Mouse (Mus musculus): ENCODE results near the gene Gm13271. TPM values are rescaled to one million over a fixed set of nuclear protein-coding genes. Genes with fewer than 3 reads are reported as not detected.
"Not testable (repeated sequence)": the region's sequence is repeated elsewhere in the genome, so short reads cannot be mapped to it uniquely, and the experiment has no call there.

Gm13271 gene
- total RNA-seq (2014; fragmentation: Nextera tagmentation): not detected in 2 replicates
- not detected in 2 replicates for total RNA-seq (2017)

GRCm38 (mm10) chr4:88754818-88755340 lies at the start of gene Gm13271:
Gene Gm13271, plus strand, starts transcription at chr4:88754868.
- ATAC-seq (replicated peaks; ENCODE audit: low FRiP score, low TSS enrichment, poor library complexity, severe bottlenecking): not testable (repeated sequence)

GRCm38 (mm10) chr4:88705924-88706323 lies 48.7 kb upstream of the Gm13271 start:
- ATAC-seq (replicated peaks; ENCODE audit: low FRiP score, low TSS enrichment, poor library complexity, severe bottlenecking): no peak

- no peak for ATAC-seq (replicated peaks; ENCODE audit: low FRiP score, low TSS enrichment, poor library complexity, severe bottlenecking)
These were observed 47.4 kb upstream of the Gm13271 start for GRCm38 (mm10) chr4:88707128-88707826.

DNA sequence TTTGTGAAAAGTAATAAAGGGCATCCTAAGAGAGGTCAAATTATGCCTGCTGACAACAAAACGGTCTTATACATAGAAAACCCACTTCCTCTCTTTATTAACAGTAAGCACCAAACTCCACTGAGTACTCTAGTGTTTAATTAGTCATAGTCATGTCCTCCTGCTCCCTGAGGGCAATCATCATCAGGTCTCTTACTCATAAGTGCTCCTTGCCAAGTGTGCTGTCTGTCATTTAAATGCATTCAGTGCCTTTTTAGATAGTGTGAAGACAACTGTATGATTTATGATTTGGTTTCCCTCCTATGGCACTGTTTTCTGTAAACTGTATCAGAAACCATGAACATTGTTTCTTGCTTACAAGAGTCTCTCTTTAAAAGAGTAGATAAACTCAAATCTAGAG lies 40.4 kb upstream of the Gm13271 start:
- no peak for ATAC-seq (replicated peaks; ENCODE audit: low FRiP score, low TSS enrichment, poor library complexity, severe bottlenecking)

- ATAC-seq (replicated peaks; ENCODE audit: low FRiP score, low TSS enrichment, poor library complexity, severe bottlenecking): no peak
These were observed 39.6 kb upstream of the Gm13271 start for GRCm38 (mm10) chr4:88715059-88715458.

GRCm38 (mm10) chr4:88718715-88719114 lies 36.0 kb upstream of the Gm13271 start:
- no peak for ATAC-seq (replicated peaks; ENCODE audit: low FRiP score, low TSS enrichment, poor library complexity, severe bottlenecking)

DNA sequence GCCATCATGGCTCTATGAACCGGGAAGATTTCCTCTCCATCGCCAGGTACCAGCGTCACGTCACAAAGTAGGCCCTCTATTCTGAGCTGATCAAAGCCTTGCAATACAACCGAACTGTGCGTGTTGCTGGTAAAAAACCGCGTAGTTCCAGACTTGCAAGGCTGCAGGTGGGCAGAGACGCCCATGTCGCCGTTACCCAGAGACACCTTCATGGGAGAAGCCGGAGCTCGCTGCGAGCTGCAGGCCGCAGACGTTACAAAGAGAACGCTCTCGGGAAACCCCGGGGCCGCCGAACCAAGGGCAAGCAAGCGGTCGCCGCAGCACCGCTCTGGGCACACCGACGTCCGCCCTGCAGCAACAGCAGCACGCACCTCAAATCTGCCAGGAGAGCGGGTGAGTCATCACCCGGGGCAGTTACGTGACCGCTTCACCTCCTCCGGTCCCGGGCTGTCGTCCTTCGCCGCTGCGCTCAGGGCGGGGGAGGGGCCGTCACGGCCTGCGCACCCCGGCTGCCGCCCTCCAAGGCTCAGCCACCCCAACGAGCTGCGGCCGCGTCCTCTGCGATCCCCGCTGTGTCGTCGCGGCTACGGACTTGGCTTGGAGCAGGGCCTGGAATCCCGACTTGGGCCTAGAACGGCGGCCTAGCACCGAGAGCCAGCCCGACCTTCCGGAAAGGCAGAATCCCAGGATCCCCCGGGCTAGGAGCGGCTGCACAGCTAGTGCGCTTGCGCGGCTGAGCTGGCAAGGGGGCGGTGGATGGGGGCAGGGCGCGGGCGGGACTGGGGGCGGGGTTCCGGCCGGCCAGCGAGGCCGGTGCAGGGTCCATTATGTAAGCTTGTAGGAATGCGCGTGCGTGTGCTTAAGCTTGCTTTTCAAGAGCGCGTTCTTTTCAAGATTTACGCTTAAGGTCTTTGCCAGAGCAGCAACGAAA lies 32.6 kb upstream of the Gm13271 start, which contains the start of the genes Gm26566 and Klhl9:
Gm26566 (plus strand) TSS at position 15 of the 931 bp plus-strand sequence.
Klhl9 (minus strand) TSS at position 675 of the 931 bp plus-strand sequence.
- ATAC-seq (replicated peaks; ENCODE audit: low FRiP score, low TSS enrichment, poor library complexity, severe bottlenecking): peak; percentile 89

DNA sequence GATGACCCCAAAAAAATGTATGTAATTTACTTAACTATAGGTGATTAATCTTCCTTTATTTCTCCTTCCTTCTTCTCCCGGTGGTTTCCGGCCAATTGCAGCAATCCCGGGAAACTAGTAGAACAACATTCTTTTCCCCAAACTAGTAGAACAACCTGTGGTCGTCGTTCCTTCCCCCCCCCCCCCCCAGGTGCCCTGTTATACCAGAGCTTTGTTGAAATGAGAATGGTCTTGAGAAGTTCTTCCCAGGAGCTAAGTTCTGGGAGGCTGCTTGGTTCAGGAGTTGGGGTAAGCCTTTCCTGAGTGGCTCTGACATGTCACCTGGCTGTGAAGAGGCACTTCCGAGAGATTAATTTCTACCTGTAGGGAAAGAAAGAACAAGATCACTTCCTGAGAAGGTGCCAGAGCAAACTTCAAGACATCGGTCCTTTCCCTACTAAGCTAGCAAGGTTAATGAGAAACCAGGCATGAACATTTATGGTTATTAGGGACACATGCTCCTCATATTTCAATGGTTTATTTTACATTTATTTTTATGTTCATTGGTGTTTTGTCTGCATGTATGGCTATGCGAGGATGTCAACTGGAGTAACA lies 31.1 kb upstream of the Gm13271 start:
- ATAC-seq (replicated peaks; ENCODE audit: low FRiP score, low TSS enrichment, poor library complexity, severe bottlenecking): no peak

DNA sequence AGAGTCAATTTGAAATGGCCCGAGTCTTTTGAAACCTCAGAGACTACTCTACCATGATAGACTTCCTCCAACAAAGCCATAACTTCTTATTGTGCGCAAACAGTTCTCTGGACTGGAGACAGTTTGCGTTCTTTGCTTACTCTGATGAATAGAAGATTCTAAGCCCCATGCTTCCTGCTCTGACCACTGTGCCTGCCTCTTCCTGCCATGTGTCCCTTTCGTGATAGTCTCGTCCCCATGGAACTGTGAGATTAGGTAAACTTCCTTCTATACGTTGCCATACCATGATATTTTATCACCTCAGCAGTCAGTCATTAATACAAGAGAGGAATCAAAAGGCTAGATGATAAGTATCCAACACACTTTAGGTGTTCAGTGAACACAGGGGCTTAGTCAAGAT lies 27.9 kb upstream of the Gm13271 start:
- ATAC-seq (replicated peaks; ENCODE audit: low FRiP score, low TSS enrichment, poor library complexity, severe bottlenecking): no peak

DNA sequence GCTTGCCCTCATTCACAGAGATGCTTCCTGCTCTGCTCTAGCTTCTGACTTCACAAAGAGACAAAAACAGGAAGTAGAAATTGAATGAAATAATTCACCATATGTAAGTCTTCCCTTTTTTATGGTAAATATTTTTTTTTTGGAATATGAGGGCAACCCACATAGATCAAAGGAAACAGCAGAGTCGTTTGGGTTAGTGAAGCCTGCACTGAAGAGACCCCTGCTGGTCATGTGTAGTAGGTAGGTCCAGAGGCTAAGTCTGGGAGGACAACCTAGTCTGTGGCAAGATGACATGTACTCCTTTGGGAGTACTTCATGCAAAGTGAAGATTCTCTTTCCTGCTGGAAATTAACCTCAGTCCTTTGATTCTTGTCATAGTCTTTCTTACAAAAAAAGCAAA lies 27.3 kb upstream of the Gm13271 start:
- peak; percentile 98 for ATAC-seq (replicated peaks; ENCODE audit: low FRiP score, low TSS enrichment, poor library complexity, severe bottlenecking)

GRCm38 (mm10) chr4:88738480-88738879 lies 16.2 kb upstream of the Gm13271 start:
- peak; percentile 87 for ATAC-seq (replicated peaks; ENCODE audit: low FRiP score, low TSS enrichment, poor library complexity, severe bottlenecking)

DNA sequence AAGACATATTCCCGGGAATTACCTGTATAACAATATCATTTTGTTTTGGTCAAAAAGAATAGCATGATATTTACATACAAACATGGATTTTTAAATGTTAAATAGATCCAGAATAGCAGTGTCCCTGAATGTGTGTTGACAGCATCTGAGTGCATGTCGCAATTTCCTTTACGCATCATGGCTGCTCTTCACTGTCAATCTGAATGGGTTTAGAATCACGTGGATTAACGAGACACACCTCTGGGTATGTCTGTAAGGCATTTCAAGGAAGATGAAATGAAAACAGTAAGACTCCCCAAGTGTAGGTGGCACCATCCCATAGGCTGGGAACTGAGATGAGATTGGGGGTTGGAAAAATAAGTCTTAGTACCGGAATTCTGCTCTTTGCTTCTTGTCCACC lies 15.6 kb upstream of the Gm13271 start:
- no peak for ATAC-seq (replicated peaks; ENCODE audit: low FRiP score, low TSS enrichment, poor library complexity, severe bottlenecking)

GRCm38 (mm10) chr4:88741426-88741825 lies 13.2 kb upstream of the Gm13271 start:
- ATAC-seq (replicated peaks; ENCODE audit: low FRiP score, low TSS enrichment, poor library complexity, severe bottlenecking): no peak

DNA sequence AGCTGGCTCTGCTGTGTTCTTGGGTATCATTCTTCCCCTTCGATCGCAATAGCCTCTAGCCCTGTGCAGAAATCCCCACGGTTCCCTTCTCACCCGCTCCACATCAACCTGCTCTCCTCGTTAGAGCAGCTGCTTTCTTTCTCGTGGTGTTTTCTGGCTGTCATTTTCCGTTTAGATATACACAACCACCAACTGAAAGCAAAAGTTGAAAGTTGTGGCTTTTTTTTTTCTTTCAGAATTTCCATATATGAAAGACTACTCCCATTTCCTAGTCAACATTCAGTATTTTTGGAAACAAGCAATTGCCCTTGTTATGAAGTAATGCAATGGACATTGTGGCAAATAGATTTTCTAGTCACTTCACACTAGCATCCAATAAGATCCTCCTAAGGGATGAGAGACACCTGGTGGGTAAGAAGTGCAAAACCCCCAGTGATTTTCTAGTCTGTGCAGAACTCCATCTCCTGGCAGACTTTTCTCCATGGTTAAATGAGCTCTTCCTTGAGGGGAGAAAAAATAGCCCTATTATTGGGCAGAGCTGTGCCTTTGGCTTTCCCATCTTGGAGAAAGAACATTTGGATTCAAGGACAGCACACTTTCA lies 11.8 kb upstream of the Gm13271 start:
- ATAC-seq (replicated peaks; ENCODE audit: low FRiP score, low TSS enrichment, poor library complexity, severe bottlenecking): peak; percentile 59

GRCm38 (mm10) chr4:88744207-88744606 lies 10.5 kb upstream of the Gm13271 start:
- ATAC-seq (replicated peaks; ENCODE audit: low FRiP score, low TSS enrichment, poor library complexity, severe bottlenecking): no peak

DNA sequence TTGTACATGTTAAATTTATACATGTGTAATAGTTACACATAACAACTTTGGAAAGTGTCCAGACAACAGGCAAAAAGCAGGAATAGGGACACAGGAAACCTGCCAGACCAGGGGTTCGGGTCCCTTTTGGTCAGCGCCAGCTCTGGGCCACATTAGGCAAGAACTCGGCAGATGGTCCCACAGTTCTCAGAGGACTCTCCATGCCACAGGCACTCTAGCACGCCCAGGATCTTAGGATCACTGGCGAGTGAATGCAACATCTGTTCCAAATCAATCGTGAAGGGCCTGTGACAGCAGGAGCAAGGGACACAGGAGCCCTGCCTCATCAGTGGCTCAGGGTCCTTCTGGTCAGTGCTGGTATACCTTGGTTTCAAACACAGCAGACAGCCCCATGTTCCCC lies 4.7 kb upstream of the Gm13271 start:
- ATAC-seq (replicated peaks; ENCODE audit: low FRiP score, low TSS enrichment, poor library complexity, severe bottlenecking): no peak

GRCm38 (mm10) chr4:88756581-88757513 lies 2.2 kb downstream of the Gm13271 start:
- not testable (repeated sequence) for ATAC-seq (replicated peaks; ENCODE audit: low FRiP score, low TSS enrichment, poor library complexity, severe bottlenecking)

DNA sequence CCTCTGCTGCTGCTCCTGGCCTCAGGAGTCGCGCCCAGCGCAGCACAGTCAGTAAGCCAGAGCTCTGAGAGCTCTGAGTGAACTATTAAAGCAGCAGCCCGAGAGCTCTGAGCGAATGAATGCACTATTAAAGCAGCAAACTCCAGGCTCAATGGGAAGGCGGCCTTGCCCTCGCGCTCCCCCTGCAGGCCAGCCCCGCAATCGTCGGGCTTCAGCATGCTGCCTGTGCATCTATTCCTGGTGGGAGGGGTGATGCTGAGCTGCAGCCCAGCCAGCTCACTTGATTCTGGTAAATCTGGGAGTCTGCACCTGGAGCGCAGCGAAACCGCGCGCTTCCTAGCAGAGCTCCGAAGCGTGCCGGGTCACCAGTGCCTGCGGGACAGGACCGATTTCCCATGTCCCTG lies 3.0 kb downstream of the Gm13271 start:
- ATAC-seq (replicated peaks; ENCODE audit: low FRiP score, low TSS enrichment, poor library complexity, severe bottlenecking): peak; percentile 100
